Mouse (Mus musculus): ENCODE results near the gene Pacrg. TPM values are rescaled to one million over a fixed set of nuclear protein-coding genes. Genes with fewer than 3 reads are reported as not detected.
A peak's percentile ranks its signal among the peaks of the same experiment; 100 is the strongest.

Pacrg gene
- polyA plus RNA-seq, 1 experiment from 2014 or later, result 0.89 TPM

- DNase-seq (ENCODE audit: low spot score), result no peak
- WGBS, result 79% methylated on average over 3 of the region's 3 CpGs
- no peaks in the 10 kb centered on the region for H3K36me3 ChIP-seq
Measured at GRCm38 (mm10) chr17:10463626-10464025, 376.5 kb downstream of the Pacrg start.

GRCm38 (mm10) chr17:10460916-10461315 lies 379.2 kb downstream of the Pacrg start:
- WGBS, result 86% methylated on average over 4 of the region's 4 CpGs
- DNase-seq (ENCODE audit: low spot score), result no peak

More at GRCm38 (mm10) chr17:10463626-10464025, 376.5 kb downstream of the Pacrg start:
- Histone ChIP-seq H3K4me1 (peaks cover 13% of the 10 kb centered on the region), H3K4me3 (no peak overlapping the region), H3K27me3 (ENCODE audit: insufficient read depth, poor library complexity, severe bottlenecking) (no peaks in the 10 kb centered on the region), H3K9me3 (no peaks in the 10 kb centered on the region), H3K27ac (no peak overlapping the region)

GRCm38 (mm10) chr17:10458743-10459142 lies 381.4 kb downstream of the Pacrg start:
- Histone ChIP-seq H3K4me3 (no peak overlapping the region), H3K27me3 (ENCODE audit: insufficient read depth, poor library complexity, severe bottlenecking) (no peaks in the 10 kb centered on the region), H3K9me3 (no peaks in the 10 kb centered on the region), H3K36me3 (no peaks in the 10 kb centered on the region), H3K27ac (no peak overlapping the region), H3K4me1 (peaks cover 12% of the 10 kb centered on the region)
- no peak for DNase-seq (ENCODE audit: low spot score)

More at GRCm38 (mm10) chr17:10460916-10461315, 379.2 kb downstream of the Pacrg start:
- Histone ChIP-seq H3K4me3 (no peak overlapping the region), H3K36me3 (no peaks in the 10 kb centered on the region), H3K27ac (no peak overlapping the region), H3K27me3 (ENCODE audit: insufficient read depth, poor library complexity, severe bottlenecking) (no peaks in the 10 kb centered on the region), H3K9me3 (no peaks in the 10 kb centered on the region), H3K4me1 (peaks cover 22% of the 10 kb centered on the region)

- no peak for DNase-seq (ENCODE audit: low spot score)
Measured at GRCm38 (mm10) chr17:10456409-10456808, 383.7 kb downstream of the Pacrg start.

GRCm38 (mm10) chr17:10455961-10456360 lies 384.1 kb downstream of the Pacrg start:
- 81% methylated on average over 7 of the region's 7 CpGs for WGBS
- Histone ChIP-seq H3K36me3 (no peaks in the 10 kb centered on the region), H3K9me3 (no peaks in the 10 kb centered on the region), H3K27me3 (ENCODE audit: insufficient read depth, poor library complexity, severe bottlenecking) (no peaks in the 10 kb centered on the region), H3K4me1 (peaks cover 31% of the 10 kb centered on the region), H3K27ac (0 out of 2 replicates have a peak overlapping the region, but pooled peaks have one; percentile 29), H3K4me3 (no peak overlapping the region)
- no peak for DNase-seq (ENCODE audit: low spot score)

More at GRCm38 (mm10) chr17:10456409-10456808, 383.7 kb downstream of the Pacrg start:
- WGBS, result 73% methylated on average over 4 of the region's 4 CpGs
- Histone ChIP-seq H3K4me1 (peaks cover 27% of the 10 kb centered on the region), H3K9me3 (no peaks in the 10 kb centered on the region), H3K27ac (peak overlapping the region; percentile 29; the same call in 1 of the 2 replicates), H3K36me3 (no peaks in the 10 kb centered on the region), H3K27me3 (ENCODE audit: insufficient read depth, poor library complexity, severe bottlenecking) (no peaks in the 10 kb centered on the region), H3K4me3 (no peak overlapping the region)

- Histone ChIP-seq H3K4me1 (peaks cover 47% of the 10 kb centered on the region), H3K27me3 (ENCODE audit: insufficient read depth, poor library complexity, severe bottlenecking) (no peaks in the 10 kb centered on the region), H3K9me3 (no peaks in the 10 kb centered on the region), H3K27ac (no peak overlapping the region; the same call in 1 of the 2 replicates), H3K36me3 (no peaks in the 10 kb centered on the region), H3K4me3 (no peak overlapping the region)
- DNase-seq (ENCODE audit: low spot score), result no peak
- 82% methylated on average over 8 of the region's 8 CpGs for WGBS
Measured at GRCm38 (mm10) chr17:10454406-10454805, 385.7 kb downstream of the Pacrg start.

GRCm38 (mm10) chr17:10452801-10453200 lies 387.3 kb downstream of the Pacrg start:
- Histone ChIP-seq H3K9me3 (no peaks in the 10 kb centered on the region), H3K27me3 (ENCODE audit: insufficient read depth, poor library complexity, severe bottlenecking) (no peaks in the 10 kb centered on the region), H3K4me3 (no peak overlapping the region), H3K4me1 (peaks cover 61% of the 10 kb centered on the region), H3K27ac (no peak overlapping the region; the same call in 1 of the 2 replicates), H3K36me3 (no peaks in the 10 kb centered on the region)
- no peak for DNase-seq (ENCODE audit: low spot score)
- WGBS, result 90% methylated on average over 3 of the region's 3 CpGs

- DNase-seq (ENCODE audit: low spot score), result no peak
- Histone ChIP-seq H3K9me3 (no peaks in the 10 kb centered on the region), H3K4me1 (peaks cover 52% of the 10 kb centered on the region), H3K27me3 (ENCODE audit: insufficient read depth, poor library complexity, severe bottlenecking) (no peaks in the 10 kb centered on the region), H3K4me3 (no peak overlapping the region), H3K27ac (peak overlapping the region; percentile 85), H3K36me3 (no peaks in the 10 kb centered on the region)
- WGBS, result 77% methylated on average over 10 of the region's 10 CpGs
Measured at GRCm38 (mm10) chr17:10451306-10452077, 388.6 kb downstream of the Pacrg start.

GRCm38 (mm10) chr17:10449800-10450299 lies 390.3 kb downstream of the Pacrg start:
- peaks cover 49% of the 10 kb centered on the region for H3K4me1 ChIP-seq
- H3K4me3 ChIP-seq, result no peak overlapping the region
- 57% methylated on average over 14 of the region's 14 CpGs for WGBS
- peak overlapping the region; percentile 85 for H3K27ac ChIP-seq
- DNase-seq (ENCODE audit: low spot score), result no peak
- no peaks in the 10 kb centered on the region for H3K9me3 ChIP-seq
- no peaks in the 10 kb centered on the region for H3K27me3 ChIP-seq (ENCODE audit: insufficient read depth, poor library complexity, severe bottlenecking)
- no peaks in the 10 kb centered on the region for H3K36me3 ChIP-seq

- DNase-seq (ENCODE audit: low spot score), result no peak
- Histone ChIP-seq H3K4me1 (peaks cover 49% of the 10 kb centered on the region), H3K36me3 (no peaks in the 10 kb centered on the region), H3K27ac (peak overlapping the region; percentile 57), H3K9me3 (no peaks in the 10 kb centered on the region), H3K4me3 (no peak overlapping the region), H3K27me3 (ENCODE audit: insufficient read depth, poor library complexity, severe bottlenecking) (no peaks in the 10 kb centered on the region)
- WGBS, result 69% methylated on average over 5 of the region's 5 CpGs
Measured at GRCm38 (mm10) chr17:10448417-10448816, 391.7 kb downstream of the Pacrg start.

GRCm38 (mm10) chr17:10441501-10442111 lies 398.5 kb downstream of the Pacrg start:
- no peak overlapping the region for H3K4me3 ChIP-seq
- H3K27me3 ChIP-seq (ENCODE audit: insufficient read depth, poor library complexity, severe bottlenecking), result no peaks in the 10 kb centered on the region
- H3K9me3 ChIP-seq, result no peaks in the 10 kb centered on the region
- H3K27ac ChIP-seq, result peak overlapping the region; percentile 54
- 50% methylated on average over 16 of the region's 16 CpGs for WGBS
- no peaks in the 10 kb centered on the region for H3K36me3 ChIP-seq
- peaks cover 23% of the 10 kb centered on the region for H3K4me1 ChIP-seq
- no peak for DNase-seq (ENCODE audit: low spot score)

- H3K27me3 ChIP-seq (ENCODE audit: insufficient read depth, poor library complexity, severe bottlenecking), result no peaks in the 10 kb centered on the region
- H3K27ac ChIP-seq, result 0 out of 2 replicates have a peak overlapping the region, but pooled peaks have one; percentile 36
- no peaks in the 10 kb centered on the region for H3K36me3 ChIP-seq
- peak; percentile 25 for DNase-seq (ENCODE audit: low spot score)
- H3K4me3 ChIP-seq, result no peak overlapping the region
- H3K4me1 ChIP-seq, result peaks cover 23% of the 10 kb centered on the region
- 78% methylated on average over 3 of the region's 3 CpGs for WGBS
- H3K9me3 ChIP-seq, result no peaks in the 10 kb centered on the region
Measured at GRCm38 (mm10) chr17:10440961-10441360, 399.1 kb downstream of the Pacrg start.

GRCm38 (mm10) chr17:10439815-10440214 lies 400.3 kb downstream of the Pacrg start:
- WGBS, result 76% methylated on average over 8 of the region's 8 CpGs
- DNase-seq (ENCODE audit: low spot score), result peak; percentile 43

More at GRCm38 (mm10) chr17:10439815-10440214, 400.3 kb downstream of the Pacrg start:
- peak overlapping the region; percentile 30; the same call in 1 of the 2 replicates for H3K27ac ChIP-seq
- no peaks in the 10 kb centered on the region for H3K9me3 ChIP-seq
- no peak overlapping the region for H3K4me3 ChIP-seq
- H3K4me1 ChIP-seq, result peaks cover 26% of the 10 kb centered on the region
- H3K36me3 ChIP-seq, result no peaks in the 10 kb centered on the region
- no peaks in the 10 kb centered on the region for H3K27me3 ChIP-seq (ENCODE audit: insufficient read depth, poor library complexity, severe bottlenecking)

Measured in heart, embryonic 10.5 days (tissue).